Mouse (Mus musculus): ENCODE measurements around the gene Esr1. TPM values are rescaled to one million over a fixed set of nuclear protein-coding genes. Genes with fewer than 3 reads are reported as not detected.

Gene Esr1
- polyA plus RNA-seq, 2 experiments, result 0.06 to 0.29 TPM

- ATAC-seq (ENCODE audit: insufficient read depth) (no peak), DNase-seq (ENCODE audit: low read depth in 3 of 3, low spot score in 3 of 3) (no peak)
- Histone ChIP-seq H3K36me3 (replicated peaks; ENCODE audit: control insufficient read depth, insufficient read depth, low read depth) (no peaks in the 10 kb centered on the region), H3K4me2 (ENCODE audit: low read depth) (no peak overlapping the region), H3K27ac (no peak overlapping the region), H3K27me3 (ENCODE audit: control insufficient read depth, insufficient read depth, low read length) (no peaks in the 10 kb centered on the region), H3K4me1 (replicated peaks; ENCODE audit: control insufficient read depth in 2 of 2, insufficient read depth in 2 of 2, low read length in 1 of 2) (no peaks in the 10 kb centered on the region), H3K9ac (replicated peaks) (no peak overlapping the region), H3K4me3 (ENCODE audit: insufficient read depth in 1 of 2, low read depth in 2 of 2, low read length in 2 of 2) (no peak overlapping the region), H3K9me3 (ENCODE audit: control insufficient read depth, low read length) (no peaks in the 10 kb centered on the region)
- TF ChIP-seq EP300 (IDR thresholded peaks at IDR 0.05; ENCODE audit: low read depth), result no peak
- TF ChIP-seq CTCF (IDR thresholded peaks at IDR 0.05; ENCODE audit: low read depth), result no peak
These were observed 360.2 kb downstream of the Esr1 start for GRCm38 (mm10) chr10:4971586-4971985.

- Histone ChIP-seq H3K27me3 (ENCODE audit: control insufficient read depth, insufficient read depth, low read length) (no peaks in the 10 kb centered on the region), H3K27ac (no peak overlapping the region), H3K9me3 (ENCODE audit: control insufficient read depth, low read length) (no peaks in the 10 kb centered on the region), H3K9ac (replicated peaks) (no peak overlapping the region), H3K4me1 (replicated peaks; ENCODE audit: control insufficient read depth in 2 of 2, insufficient read depth in 2 of 2, low read length in 1 of 2) (no peaks in the 10 kb centered on the region), H3K4me3 (ENCODE audit: insufficient read depth in 1 of 2, low read depth in 2 of 2, low read length in 2 of 2) (no peak overlapping the region), H3K4me2 (ENCODE audit: low read depth) (no peak overlapping the region), H3K36me3 (replicated peaks; ENCODE audit: control insufficient read depth, insufficient read depth, low read depth) (no peaks in the 10 kb centered on the region)
- no peak for ATAC-seq (ENCODE audit: insufficient read depth)
- DNase-seq (ENCODE audit: low read depth in 3 of 3, low spot score in 3 of 3), result no peak
- TF ChIP-seq CTCF (IDR thresholded peaks at IDR 0.05; ENCODE audit: low read depth) (no peak), EP300 (IDR thresholded peaks at IDR 0.05; ENCODE audit: low read depth) (no peak)
- 36% methylated on average over 2 of the region's 2 CpGs for WGBS (ENCODE audit: insufficient replicate concordance)
These were observed 360.6 kb downstream of the Esr1 start for GRCm38 (mm10) chr10:4972026-4972425.

GRCm38 (mm10) chr10:4974246-4974645 lies 362.9 kb downstream of the Esr1 start:
- Histone ChIP-seq H3K27ac (no peak overlapping the region), H3K36me3 (replicated peaks; ENCODE audit: control insufficient read depth, insufficient read depth, low read depth) (no peaks in the 10 kb centered on the region), H3K9ac (replicated peaks) (no peak overlapping the region), H3K4me2 (ENCODE audit: low read depth) (no peak overlapping the region), H3K4me1 (replicated peaks; ENCODE audit: control insufficient read depth in 2 of 2, insufficient read depth in 2 of 2, low read length in 1 of 2) (no peaks in the 10 kb centered on the region), H3K27me3 (ENCODE audit: control insufficient read depth, insufficient read depth, low read length) (no peaks in the 10 kb centered on the region), H3K4me3 (ENCODE audit: insufficient read depth in 1 of 2, low read depth in 2 of 2, low read length in 2 of 2) (no peak overlapping the region), H3K9me3 (ENCODE audit: control insufficient read depth, low read length) (no peaks in the 10 kb centered on the region)
- ATAC-seq (ENCODE audit: insufficient read depth) (no peak), DNase-seq (ENCODE audit: low read depth in 3 of 3, low spot score in 3 of 3) (no peak)
- WGBS (ENCODE audit: insufficient replicate concordance), result 75% methylated on average over 4 of the region's 4 CpGs
- TF ChIP-seq EP300 (IDR thresholded peaks at IDR 0.05; ENCODE audit: low read depth), result no peak
- TF ChIP-seq CTCF (IDR thresholded peaks at IDR 0.05; ENCODE audit: low read depth), result no peak

GRCm38 (mm10) chr10:4976557-4976956 lies 365.2 kb downstream of the Esr1 start:
- DNase-seq (ENCODE audit: low read depth in 3 of 3, low spot score in 3 of 3) (no peak), ATAC-seq (ENCODE audit: insufficient read depth) (no peak)
- Histone ChIP-seq H3K27ac (no peak overlapping the region), H3K36me3 (replicated peaks; ENCODE audit: control insufficient read depth, insufficient read depth, low read depth) (no peaks in the 10 kb centered on the region), H3K9ac (replicated peaks) (no peak overlapping the region), H3K4me3 (ENCODE audit: insufficient read depth in 1 of 2, low read depth in 2 of 2, low read length in 2 of 2) (no peak overlapping the region), H3K4me1 (replicated peaks; ENCODE audit: control insufficient read depth in 2 of 2, insufficient read depth in 2 of 2, low read length in 1 of 2) (no peaks in the 10 kb centered on the region), H3K4me2 (ENCODE audit: low read depth) (no peak overlapping the region), H3K27me3 (ENCODE audit: control insufficient read depth, insufficient read depth, low read length) (no peaks in the 10 kb centered on the region), H3K9me3 (ENCODE audit: control insufficient read depth, low read length) (no peaks in the 10 kb centered on the region)
- WGBS (ENCODE audit: insufficient replicate concordance), result 50% methylated on average over 2 of the region's 2 CpGs
- TF ChIP-seq EP300 (IDR thresholded peaks at IDR 0.05; ENCODE audit: low read depth) (no peak), CTCF (IDR thresholded peaks at IDR 0.05; ENCODE audit: low read depth) (no peak)

- TF ChIP-seq CTCF (IDR thresholded peaks at IDR 0.05; ENCODE audit: low read depth), result no peak
- TF ChIP-seq EP300 (IDR thresholded peaks at IDR 0.05; ENCODE audit: low read depth), result no peak
- ATAC-seq (ENCODE audit: insufficient read depth) (no peak), DNase-seq (ENCODE audit: low read depth in 3 of 3, low spot score in 3 of 3) (no peak)
- Histone ChIP-seq H3K9ac (replicated peaks) (no peak overlapping the region), H3K36me3 (replicated peaks; ENCODE audit: control insufficient read depth, insufficient read depth, low read depth) (no peaks in the 10 kb centered on the region), H3K4me1 (replicated peaks; ENCODE audit: control insufficient read depth in 2 of 2, insufficient read depth in 2 of 2, low read length in 1 of 2) (no peaks in the 10 kb centered on the region), H3K27ac (no peak overlapping the region), H3K4me3 (ENCODE audit: insufficient read depth in 1 of 2, low read depth in 2 of 2, low read length in 2 of 2) (no peak overlapping the region), H3K27me3 (ENCODE audit: control insufficient read depth, insufficient read depth, low read length) (no peaks in the 10 kb centered on the region), H3K4me2 (ENCODE audit: low read depth) (no peak overlapping the region), H3K9me3 (ENCODE audit: control insufficient read depth, low read length) (no peaks in the 10 kb centered on the region)
- 14% methylated on average over 3 of the region's 3 CpGs for WGBS (ENCODE audit: insufficient replicate concordance)
These were observed 366.0 kb downstream of the Esr1 start for GRCm38 (mm10) chr10:4977374-4977773.
